Mouse (Mus musculus) lung, adult 10 weeks (tissue): Measurements from ENCODE around the gene Nceh1. TPM values are rescaled to one million over a fixed set of nuclear protein-coding genes. Genes with fewer than 3 reads are reported as not detected.

ENCODE experiments used
- polyA plus RNA-seq: library from polyadenylated mRNA; stranded (reverse); fragments of 350-450 nt; fragmentation: Illumina TruSeq; extraction: RNeasy Lipid Tissue Mini Kit (QIAGEN cat#74804); gene quantifications from one replicate; pipeline ENCODE4 v1.2.3, GENCODE M21; 2014; ENCODE audit warnings: low read depth, low replicate concordance; ENCODE audit not compliant: insufficient read depth

Nceh1 gene
- 22.6 TPM for polyA plus RNA-seq

GRCm38 (mm10) chr3:27182733-27183600 lies at the start of gene Nceh1:
Gene Nceh1 (plus strand): TSS chr3:27182965.

GRCm38 (mm10) chr3:27153701-27154209 lies 29.0 kb upstream of the Nceh1 start, which contains the start of gene Ect2:
Gene Ect2 (minus strand): TSS chr3:27153878.

DNA sequence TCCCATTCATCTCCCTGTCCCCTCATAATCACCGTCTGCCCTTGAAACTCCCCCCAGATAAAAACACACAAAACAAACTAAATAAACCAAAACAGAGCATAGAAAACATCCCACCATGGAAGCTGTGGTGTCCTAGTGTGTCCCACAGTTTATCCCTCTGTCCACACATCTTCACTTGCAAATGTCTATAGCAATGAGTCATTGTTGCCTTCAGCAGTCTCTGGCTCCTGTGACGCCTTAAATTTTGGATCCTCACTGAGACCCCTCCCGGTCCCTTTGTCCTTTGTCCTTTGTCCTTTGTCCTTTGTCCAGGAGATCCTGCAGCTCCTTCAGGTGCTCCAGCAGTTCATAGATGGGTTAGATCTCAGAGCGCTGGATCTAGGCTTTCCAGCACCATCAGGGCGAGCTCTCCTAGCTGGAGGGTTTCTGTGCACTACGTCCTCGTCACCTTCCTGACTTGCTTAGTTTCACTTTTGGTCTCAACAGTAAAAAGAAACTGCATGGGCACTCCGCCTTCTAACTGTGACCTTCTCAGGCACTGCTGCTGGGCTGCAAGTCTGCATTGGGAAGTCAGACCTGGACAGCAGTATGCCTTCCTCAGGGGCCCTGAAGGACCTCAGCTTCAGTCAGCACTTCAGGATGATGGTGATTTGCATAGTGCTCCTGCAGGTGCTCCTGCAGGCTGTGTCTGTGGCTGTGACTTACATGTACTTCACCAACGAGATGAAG lies 134.0 kb downstream of the Nceh1 start, which contains the start of gene Tnfsf10:
TSS of gene Tnfsf10 (plus strand) at position 470 of the 729 bp plus-strand sequence.

Other genes starting within 250 kb of the Nceh1 start
- gene Ect2, start 29.1 kb upstream of the Nceh1 start, polyA plus RNA-seq, result 1.0 TPM
- gene Tnfsf10, start 134.1 kb downstream of the Nceh1 start, polyA plus RNA-seq, result 19.0 TPM
- gene Ghsr, start 188.4 kb downstream of the Nceh1 start, polyA plus RNA-seq, result not detected